Mouse (Mus musculus): Measurements from ENCODE around the gene Dlx2.

Gene Dlx2

DNA sequence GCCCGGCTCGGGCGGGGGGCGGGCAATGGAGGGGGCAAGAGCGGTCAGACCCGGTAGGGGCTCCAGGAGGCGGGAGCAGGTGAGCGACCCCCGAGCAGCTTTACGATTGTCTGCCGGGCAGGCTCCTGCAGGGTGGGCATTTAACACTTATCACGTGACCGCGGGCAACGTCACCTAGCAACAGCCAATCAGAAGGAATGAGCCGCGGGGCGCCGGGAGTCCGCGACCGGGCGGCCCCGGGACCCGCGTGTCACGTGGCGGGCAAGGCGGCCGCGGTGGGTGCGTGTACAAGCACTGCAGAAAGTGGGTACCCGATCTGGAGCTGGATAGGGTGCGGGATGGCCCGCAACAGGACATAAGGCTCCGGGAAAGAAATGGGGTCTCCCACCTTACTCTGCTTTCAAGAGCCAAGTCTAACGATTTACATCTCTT, at the start of gene Dlx2:
Dlx2 (minus strand) TSS at position 115 of the 432 bp plus-strand sequence.
- peak; percentile 70 for DNase-seq (ENCODE audit: inconsistent ontology term)

DNA sequence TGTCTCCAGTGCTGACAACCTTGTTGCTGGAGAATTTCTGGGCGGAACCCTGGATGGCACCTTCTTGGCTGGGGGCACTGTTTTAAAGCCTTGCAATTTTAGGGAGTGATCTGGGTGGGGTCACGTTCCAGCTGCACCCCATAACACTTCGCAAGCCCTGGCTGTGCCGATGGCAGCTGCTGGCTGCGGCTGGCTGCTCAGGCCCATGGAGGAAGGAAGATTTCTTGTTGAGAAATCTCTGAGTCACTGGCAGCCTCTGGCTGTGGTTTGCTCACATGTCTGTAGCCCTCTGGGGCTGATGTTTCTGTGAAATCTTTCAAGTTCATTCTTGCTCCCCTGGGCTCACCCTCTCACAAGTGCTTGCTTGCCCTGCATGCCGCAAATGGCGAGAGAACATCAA, 47.9 kb upstream of the Dlx2 start:
- peak; percentile 17 for DNase-seq (ENCODE audit: inconsistent ontology term)

DNA sequence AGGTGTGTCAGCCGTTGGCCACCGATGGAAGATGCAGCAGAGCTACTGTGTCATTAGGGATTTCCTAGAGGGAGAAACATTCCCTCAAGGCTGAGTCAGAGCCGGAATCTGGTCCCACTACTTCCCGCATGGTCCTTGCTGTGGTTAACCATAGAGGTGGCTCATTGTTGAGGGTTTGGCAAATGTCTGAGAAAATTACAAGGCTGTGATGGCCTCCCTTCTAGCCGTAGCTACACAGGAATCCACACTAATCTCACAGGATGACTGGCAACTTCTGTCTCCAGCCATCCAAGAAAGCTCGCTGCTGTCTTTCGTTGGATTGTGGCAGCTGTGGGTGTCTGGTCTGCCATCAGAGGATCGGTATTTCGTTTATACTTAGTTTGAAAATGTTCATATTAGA, 42.6 kb upstream of the Dlx2 start:
- DNase-seq (ENCODE audit: inconsistent ontology term) = peak; percentile 56

- no peak for DNase-seq (ENCODE audit: inconsistent ontology term)
Observed at GRCm38 (mm10) chr2:71581488-71581887, 34.9 kb upstream of the Dlx2 start.

DNA sequence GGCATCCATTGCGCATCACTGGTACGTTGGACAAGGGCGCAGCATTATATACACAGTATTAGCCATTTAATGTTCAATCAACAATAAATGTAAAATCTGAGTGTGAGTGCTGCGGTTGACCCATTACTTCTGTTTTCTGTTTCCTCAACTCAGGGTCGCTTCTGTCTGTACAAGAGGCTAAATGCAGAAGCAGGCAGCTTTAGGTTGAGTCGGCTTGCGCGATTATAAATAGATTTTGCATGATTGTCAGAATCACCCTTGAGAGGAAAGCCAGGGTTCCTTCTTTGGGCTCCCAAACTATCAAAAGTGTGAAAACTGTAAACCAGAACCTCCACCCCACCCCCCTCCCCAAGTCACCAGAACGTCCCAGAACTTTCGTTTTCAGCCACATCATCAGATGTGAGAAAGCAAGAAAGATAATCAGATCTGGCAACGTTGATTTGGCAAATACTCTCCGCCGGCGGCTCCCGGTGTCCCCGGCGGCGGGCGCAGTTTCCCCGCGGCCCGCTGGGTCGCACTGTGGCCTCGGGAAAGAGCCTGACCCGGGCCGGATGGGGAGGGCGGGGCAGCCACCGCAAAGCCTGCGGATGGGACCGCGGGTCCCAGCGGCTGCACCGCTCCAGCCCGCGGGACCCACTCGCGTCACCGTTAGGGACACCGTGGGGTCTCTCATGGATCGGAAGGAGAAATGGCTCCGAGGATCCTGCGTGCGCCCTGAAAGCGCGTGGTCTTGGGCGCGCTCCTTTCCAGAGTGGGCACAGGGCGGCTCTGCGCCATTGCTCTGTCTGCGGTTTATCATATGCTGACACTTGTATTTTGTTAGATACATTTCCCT, 34.3 kb upstream of the Dlx2 start:
- peak; percentile 77 for DNase-seq (ENCODE audit: inconsistent ontology term)

DNA sequence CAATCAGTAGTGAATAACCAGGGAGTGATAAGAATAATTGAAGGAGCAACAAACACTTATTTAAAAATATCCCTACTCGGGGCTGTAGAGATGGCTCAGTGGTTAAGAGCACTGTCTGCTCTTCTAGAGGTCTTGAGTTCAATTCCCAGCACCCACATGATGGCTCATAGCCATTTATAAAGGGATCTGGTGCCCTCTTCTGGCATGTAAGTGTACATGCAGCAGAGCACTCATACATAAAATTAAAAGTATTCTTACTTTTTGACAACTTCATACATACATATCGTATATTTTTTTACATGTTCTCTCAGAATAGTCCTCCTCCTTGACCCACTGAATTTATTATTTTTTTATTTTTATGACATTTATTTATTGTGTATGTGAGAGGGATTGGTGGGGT, 30.5 kb upstream of the Dlx2 start:
- no peak for DNase-seq (ENCODE audit: inconsistent ontology term)

DNA sequence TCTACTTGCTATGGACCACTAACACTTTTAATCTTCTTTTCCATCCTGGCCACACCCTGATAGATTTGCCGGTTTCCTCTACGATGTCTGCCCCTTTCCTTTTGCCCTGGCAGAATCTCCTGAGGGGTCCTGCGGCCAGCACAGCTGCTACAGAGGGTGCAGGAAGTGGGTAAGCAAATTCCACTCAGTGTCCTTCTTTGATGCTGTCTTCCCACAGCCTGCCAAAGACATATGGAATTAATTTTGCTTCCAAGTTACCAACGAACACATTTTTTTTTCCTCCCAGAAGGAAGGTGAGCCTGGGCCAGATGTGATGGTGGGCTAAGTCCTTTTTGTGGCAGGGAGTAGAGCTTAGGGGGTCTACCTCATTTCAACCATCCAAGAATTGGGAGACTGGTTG, 27.2 kb upstream of the Dlx2 start:
- DNase-seq (ENCODE audit: inconsistent ontology term) = no peak

- DNase-seq (ENCODE audit: inconsistent ontology term) = no peak
Observed at GRCm38 (mm10) chr2:71566466-71566865, 19.9 kb upstream of the Dlx2 start.

DNA sequence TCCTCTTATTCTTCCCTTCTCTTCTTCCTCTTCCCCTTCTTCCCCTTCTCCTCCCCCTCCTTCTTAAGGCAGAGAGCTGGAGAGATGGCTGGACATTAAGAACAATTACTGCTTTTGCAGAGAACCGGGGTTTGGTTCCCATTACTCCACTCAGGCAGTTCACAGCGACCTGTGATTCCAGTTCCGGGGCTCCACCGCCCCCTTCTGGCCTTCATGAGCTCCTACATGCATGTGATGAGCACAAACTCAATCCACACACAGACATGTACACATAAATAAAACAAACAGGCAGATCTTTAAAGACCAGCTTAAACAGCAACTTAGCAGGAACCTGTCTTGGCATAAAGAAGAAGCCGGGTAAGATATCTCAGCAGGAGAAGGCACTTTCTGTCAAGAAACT, 9.5 kb upstream of the Dlx2 start:
- no peak for DNase-seq (ENCODE audit: inconsistent ontology term)

DNA sequence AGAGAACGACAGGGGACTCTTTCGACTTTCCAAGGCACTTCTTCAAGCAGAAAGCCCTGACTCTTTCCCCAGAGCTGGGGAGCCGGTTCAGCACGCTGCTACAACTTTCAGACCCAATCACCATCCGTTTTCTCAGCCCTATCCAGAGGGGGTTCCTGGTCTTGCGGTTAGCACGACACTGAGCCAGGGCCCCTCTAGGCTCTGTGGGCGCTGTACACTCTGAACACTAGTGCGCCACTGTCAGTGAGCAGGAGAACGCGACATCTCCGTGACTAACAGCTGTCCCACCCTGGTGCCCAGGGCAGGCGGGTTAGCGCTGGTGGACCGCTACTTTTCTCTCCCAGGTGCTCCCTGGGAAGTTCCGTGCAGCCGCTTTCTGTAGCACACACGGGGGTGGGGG, 5.2 kb upstream of the Dlx2 start:
- no peak for DNase-seq (ENCODE audit: inconsistent ontology term)

DNA sequence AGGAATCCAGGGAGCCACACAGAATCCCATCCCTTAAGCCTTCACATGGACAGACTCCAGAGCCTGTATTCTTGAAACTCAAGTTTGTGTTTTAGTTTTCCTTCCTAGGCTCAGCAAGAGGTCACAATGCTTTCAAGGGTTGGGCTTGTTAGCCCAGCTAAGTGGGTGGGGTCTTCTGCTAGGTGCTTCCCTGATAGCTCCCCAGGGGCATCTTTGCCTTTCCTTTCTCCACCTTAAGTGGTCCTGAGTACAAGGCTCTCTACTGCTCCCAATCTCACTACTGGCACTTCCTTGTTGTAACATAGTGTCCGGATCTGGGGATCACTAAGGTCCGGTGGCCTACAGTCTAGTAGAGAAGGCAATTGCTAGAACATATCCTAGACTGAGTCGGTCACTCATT, 3.8 kb upstream of the Dlx2 start:
- DNase-seq (ENCODE audit: inconsistent ontology term) = no peak

GRCm38 (mm10) chr2:71547829-71548228, 1.3 kb upstream of the Dlx2 start:
- DNase-seq (ENCODE audit: inconsistent ontology term) = peak; percentile 63

GRCm38 (mm10) chr2:71545882-71546639, 493 bp downstream of the Dlx2 start:
- peak; percentile 59 for DNase-seq (ENCODE audit: inconsistent ontology term)

- no peak for DNase-seq (ENCODE audit: inconsistent ontology term)
Observed at GRCm38 (mm10) chr2:71545401-71545881, 1.1 kb downstream of the Dlx2 start.

DNA sequence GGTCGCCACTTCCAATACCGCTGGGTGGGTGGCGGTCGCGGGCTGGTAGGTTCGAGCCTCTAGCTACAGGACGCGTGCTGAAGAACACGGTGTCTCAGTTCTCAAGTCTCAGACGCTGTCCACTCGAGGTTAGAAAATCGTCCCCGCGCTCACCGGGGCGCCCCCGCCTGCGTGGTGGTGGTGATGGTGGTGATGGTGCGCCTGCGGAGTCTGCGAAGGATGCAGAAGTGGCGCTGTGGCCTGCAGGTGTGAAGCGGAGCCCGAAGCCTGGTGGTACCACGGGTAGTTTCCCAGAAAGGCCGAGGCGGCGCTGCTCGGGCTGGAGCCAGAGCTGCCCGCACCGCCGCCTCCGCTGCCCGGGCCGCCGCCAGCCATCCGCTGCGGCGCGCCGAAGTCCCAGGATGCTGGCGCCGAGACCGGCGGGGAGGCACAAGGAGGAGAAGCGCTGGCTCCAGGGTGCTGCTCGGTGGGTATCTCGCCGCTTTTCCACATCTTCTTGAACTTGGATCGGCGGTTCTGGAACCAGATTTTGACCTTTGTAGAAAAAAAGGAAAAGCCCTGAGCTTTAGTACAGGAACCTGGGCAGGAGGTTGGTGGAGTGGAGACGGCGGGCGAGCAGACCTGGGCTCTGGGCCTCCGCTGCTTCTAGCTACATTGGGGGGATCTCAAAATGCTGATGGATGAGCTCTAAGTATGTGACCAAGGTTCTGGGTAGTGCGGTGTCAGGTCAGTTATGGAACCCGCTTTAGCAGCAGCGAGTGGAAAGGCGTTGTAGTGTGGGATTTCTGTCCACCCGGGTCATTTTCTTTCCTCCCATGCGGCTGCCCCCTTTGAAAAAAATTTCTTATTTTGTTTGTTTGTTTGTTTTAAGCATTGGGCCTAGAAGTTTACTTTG, 1.9 kb downstream of the Dlx2 start:
- DNase-seq (ENCODE audit: inconsistent ontology term) = no peak

DNA sequence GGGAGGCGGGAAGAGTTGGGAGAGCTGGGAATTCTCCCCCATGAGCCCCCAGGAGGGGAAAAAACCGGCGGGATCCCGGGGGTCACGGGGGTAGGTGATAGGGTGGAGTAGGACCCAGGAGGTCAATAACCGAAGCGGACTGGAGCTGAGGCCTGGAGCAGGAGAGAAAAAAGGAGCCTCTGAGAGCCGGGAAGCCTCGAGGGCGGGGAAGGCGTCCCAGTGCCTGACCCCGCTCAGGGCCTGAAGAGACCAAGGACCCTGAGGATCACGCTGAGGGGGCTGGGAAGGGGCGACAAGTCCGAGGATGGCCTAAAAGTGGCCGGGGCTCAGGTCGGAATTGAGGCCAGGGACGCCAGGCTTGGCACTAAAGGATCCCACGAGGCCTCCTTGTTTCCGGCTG, 2.6 kb downstream of the Dlx2 start:
- DNase-seq (ENCODE audit: inconsistent ontology term) = no peak

GRCm38 (mm10) chr2:71543531-71543930, 3.0 kb downstream of the Dlx2 start:
- no peak for DNase-seq (ENCODE audit: inconsistent ontology term)

- DNase-seq (ENCODE audit: inconsistent ontology term) = peak; percentile 92
Observed at GRCm38 (mm10) chr2:71542816-71543301, 3.7 kb downstream of the Dlx2 start.

GRCm38 (mm10) chr2:71542227-71542815, 4.2 kb downstream of the Dlx2 start:
- DNase-seq (ENCODE audit: inconsistent ontology term) = no peak

- peak; percentile 54 for DNase-seq (ENCODE audit: inconsistent ontology term)
Observed at GRCm38 (mm10) chr2:71541418-71542226, 4.9 kb downstream of the Dlx2 start.

All from Muller cell, postnatal 12 days (primary cell).